Mouse (Mus musculus) adrenal gland, postnatal 36 days (tissue): ENCODE data around the gene Slc25a41. TPM values are rescaled to one million over a fixed set of nuclear protein-coding genes. Genes with fewer than 3 reads are reported as not detected.

Experiments
- DNase-seq, 2 experiments: peaks; one replicate each; pipeline ENCODE4 v3.0.0; 2021; ENCODE audit warnings: mixed read lengths in 1 of 2
- total RNA-seq, 2 experiments: library from RNA; stranded (reverse); gene quantifications; 2 replicates each; pipeline ENCODE4 v1.2.3; 2021

Gene Slc25a41
- total RNA-seq, 2 experiments from 2014 or later, result not detected

- DNase-seq, result no peak
Measured at GRCm38 (mm10) chr17:56990966-56991365, 50.5 kb downstream of the Slc25a41 start.

GRCm38 (mm10) chr17:56990115-56990746 is 51.2 kb downstream of the Slc25a41 start, which contains the start of gene Clpp:
Clpp (plus strand) TSS chr17:56990305.
- peak; percentile 95 to 96 for DNase-seq

GRCm38 (mm10) chr17:56989467-56990114 is 51.9 kb downstream of the Slc25a41 start:
- DNase-seq, result peak; percentile 77 to 81

- no peak for DNase-seq
Measured at GRCm38 (mm10) chr17:56988921-56989430, 52.5 kb downstream of the Slc25a41 start.

- DNase-seq, result no peak
Measured at GRCm38 (mm10) chr17:56988441-56988840, 53.0 kb downstream of the Slc25a41 start.

- no peak for DNase-seq
Measured at GRCm38 (mm10) chr17:56986105-56986805, 55.2 kb downstream of the Slc25a41 start.

GRCm38 (mm10) chr17:56985656-56986055 is 55.8 kb downstream of the Slc25a41 start:
- DNase-seq, result no peak

- no peak for DNase-seq
Measured at GRCm38 (mm10) chr17:56984886-56985285, 56.6 kb downstream of the Slc25a41 start.

Other genes starting within 250 kb of the Slc25a41 start
- 1 to 10 TPM; 4.4 to 5.3 TPM for gene Rfx2, start 210.6 kb downstream of the Slc25a41 start, total RNA-seq
- gene Acsbg2, start 167.2 kb downstream of the Slc25a41 start, total RNA-seq, result under 1 TPM; 0.30 to 0.53 TPM
- gene 1700061G19Rik, start 166.2 kb downstream of the Slc25a41 start, total RNA-seq, result 10 to 100 TPM in 1 of 2 experiments, 1 to 10 TPM in 1; 4.8 to 12.3 TPM
- gene Mllt1, start 106.2 kb downstream of the Slc25a41 start, total RNA-seq, result 10 to 100 TPM; 32.6 to 35.6 TPM
- gene Acer1, start 59.5 kb downstream of the Slc25a41 start, total RNA-seq, result under 1 TPM in 1 of 2 experiments, not detected in 1; 0.23 TPM
- gene Clpp, start 51.3 kb downstream of the Slc25a41 start, total RNA-seq, result 100 to 1,000 TPM; 110 to 114 TPM
- gene Alkbh7, start 44.3 kb downstream of the Slc25a41 start, total RNA-seq, result 10 to 100 TPM; 50.3 to 83.8 TPM
- 1 to 10 TPM in 1 of 2 experiments, under 1 TPM in 1; 0.76 to 2.7 TPM for gene Pspn, start 41.6 kb downstream of the Slc25a41 start, total RNA-seq
- gene Gtf2f1, start 30.4 kb downstream of the Slc25a41 start, total RNA-seq, result 10 to 100 TPM; 44.3 to 65.3 TPM
- not detected for gene Gm17949, start 30.2 kb downstream of the Slc25a41 start, total RNA-seq
- gene Khsrp, start 10.1 kb downstream of the Slc25a41 start, total RNA-seq, result 10 to 100 TPM; 97.1 to 97.2 TPM
- gene Crb3, start 17.5 kb upstream of the Slc25a41 start, total RNA-seq, result under 1 TPM in 1 of 2 experiments, not detected in 1; 0.82 TPM
- gene Slc25a23, start 18.2 kb upstream of the Slc25a41 start, total RNA-seq, result 10 to 100 TPM; 76.6 to 80.3 TPM
- 1 to 10 TPM; 1.3 to 2.8 TPM for gene Dennd1c, start 36.9 kb upstream of the Slc25a41 start, total RNA-seq
- 1 to 10 TPM; 3.7 to 4.2 TPM for gene Tubb4a, start 46.1 kb upstream of the Slc25a41 start, total RNA-seq
- gene Tnfsf9, start 63.7 kb upstream of the Slc25a41 start, total RNA-seq, result under 1 TPM; 0.23 to 0.40 TPM
- not detected for gene Cd70, start 108.1 kb upstream of the Slc25a41 start, total RNA-seq
- under 1 TPM; 0.17 to 0.20 TPM for gene Tnfsf14, start 152.5 kb upstream of the Slc25a41 start, total RNA-seq
- 100 to 1,000 TPM; 231 to 623 TPM for gene C3, start 186.5 kb upstream of the Slc25a41 start, total RNA-seq
- gene Gpr108, start 206.8 kb upstream of the Slc25a41 start, total RNA-seq, result 10 to 100 TPM; 78.7 to 94.2 TPM
- gene Trip10, start 207.8 kb upstream of the Slc25a41 start, total RNA-seq, result 10 to 100 TPM; 50.1 to 52.0 TPM
- gene Vav1, start 237.4 kb upstream of the Slc25a41 start, total RNA-seq, result 1 to 10 TPM; 2.2 to 2.9 TPM